Mouse (Mus musculus) liver, postnatal 0 days (tissue): Measurements from ENCODE around the gene Ap3b1.

Experiments
- CTCF ChIP-seq: sonication (generic); IDR thresholded peaks from 2 replicates; pipeline ENCODE4 v1.5.1; 2016; ENCODE audit warnings: antibody characterized with exemption, low read depth
- EP300 ChIP-seq: IDR thresholded peaks from 2 replicates; pipeline ENCODE4 v1.6.1; 2016; ENCODE audit warnings: antibody characterized with exemption, low read depth, mild to moderate bottlenecking

GRCm38 (mm10) chr13:94562652-94563339 lies 204.0 kb downstream of the Ap3b1 start:
- no peak for TF ChIP-seq CTCF
- no peak for TF ChIP-seq EP300
